Mouse (Mus musculus) retina, postnatal 1 day (tissue): ENCODE measurements around the gene Pigv.
"Not testable (repeated sequence)": the region's sequence is repeated elsewhere in the genome, so short reads cannot be mapped to it uniquely, and the experiment has no call there.

Experiments
- DNase-seq: peaks from one replicate; pipeline ENCODE4 v3.0.0-alpha.2; 2012

Gene Pigv

GRCm38 (mm10) chr4:133672845-133673647, 599 bp upstream of the Pigv start:
- peak; percentile 30 for DNase-seq

DNA sequence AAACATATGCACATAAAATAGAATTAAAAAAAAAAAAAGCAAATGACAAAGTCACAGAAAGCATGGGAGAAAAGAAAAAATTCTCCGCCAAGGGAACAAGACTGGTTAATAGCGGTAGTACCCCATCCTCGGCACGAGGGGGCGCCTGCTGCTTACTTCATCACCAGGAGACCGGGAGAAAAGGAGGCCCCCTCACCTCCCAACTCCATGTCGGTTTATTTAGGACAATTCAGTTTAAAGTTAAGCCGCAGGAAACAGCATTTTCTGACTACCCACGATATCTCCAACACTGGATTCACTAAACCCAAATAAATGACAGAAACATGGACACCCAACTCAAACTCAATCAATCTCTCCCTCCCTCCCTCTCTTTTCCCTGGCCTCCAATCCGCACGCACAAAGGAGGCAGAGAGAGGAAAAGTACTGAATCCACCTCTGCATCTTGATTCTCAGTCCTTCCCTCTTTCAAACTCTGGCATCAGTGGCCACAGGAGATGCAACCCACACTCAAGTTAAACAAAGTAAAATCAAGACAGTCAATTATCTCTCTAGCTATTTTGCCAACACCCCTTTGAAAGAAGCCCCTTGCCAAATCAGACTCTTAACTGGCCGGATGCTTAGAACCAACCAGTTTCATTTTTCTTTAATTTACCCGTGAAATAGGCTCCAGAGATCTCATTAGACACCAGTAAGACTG, 1.1 kb downstream of the Pigv start:
- peak; percentile 86 for DNase-seq

- no peak for DNase-seq
These were observed 2.7 kb downstream of the Pigv start for GRCm38 (mm10) chr4:133669652-133670210.

DNA sequence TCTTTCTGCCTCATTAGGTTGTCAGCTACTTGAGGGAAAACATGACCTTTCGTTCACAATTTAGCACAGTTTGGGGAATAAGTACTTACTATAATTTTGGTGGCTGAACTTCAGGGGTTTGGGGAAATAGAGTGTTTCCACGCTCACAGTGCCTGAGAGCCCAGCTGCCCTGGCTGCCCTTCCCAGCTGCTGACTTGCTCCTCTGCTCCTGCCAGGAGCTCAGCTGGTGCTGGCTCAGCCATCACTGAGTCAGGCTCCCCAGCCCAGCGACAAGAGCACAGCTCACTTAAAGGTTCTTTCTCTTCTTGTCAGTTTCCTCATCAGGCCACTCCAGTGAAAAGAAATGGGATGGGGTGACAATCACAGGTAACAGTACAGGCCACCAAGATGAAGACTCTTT, 3.9 kb downstream of the Pigv start:
- no peak for DNase-seq

DNA sequence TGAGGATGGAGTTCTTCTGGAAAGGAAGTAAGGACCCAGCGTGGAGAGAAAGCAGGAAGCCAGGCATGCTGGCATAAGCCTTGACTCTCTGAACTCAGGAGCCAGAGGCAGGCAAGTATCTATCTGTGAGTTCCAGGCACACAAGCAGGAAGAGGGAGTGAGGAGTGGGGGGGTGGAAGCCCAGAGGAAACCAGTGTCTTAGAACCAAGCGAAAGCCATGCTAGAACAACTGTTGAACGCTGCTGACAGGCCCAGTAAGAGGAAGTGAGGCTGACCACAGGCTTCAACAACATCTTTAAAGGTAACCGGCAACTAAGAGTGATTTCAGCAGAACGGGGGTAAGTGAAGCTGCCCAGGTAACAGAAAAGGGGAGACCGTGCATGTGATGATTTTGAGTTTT, 6.2 kb downstream of the Pigv start:
- DNase-seq = no peak

GRCm38 (mm10) chr4:133665118-133665517, 7.3 kb downstream of the Pigv start:
- no peak for DNase-seq

- no peak for DNase-seq
These were observed 9.5 kb downstream of the Pigv start for GRCm38 (mm10) chr4:133662945-133663344.

DNA sequence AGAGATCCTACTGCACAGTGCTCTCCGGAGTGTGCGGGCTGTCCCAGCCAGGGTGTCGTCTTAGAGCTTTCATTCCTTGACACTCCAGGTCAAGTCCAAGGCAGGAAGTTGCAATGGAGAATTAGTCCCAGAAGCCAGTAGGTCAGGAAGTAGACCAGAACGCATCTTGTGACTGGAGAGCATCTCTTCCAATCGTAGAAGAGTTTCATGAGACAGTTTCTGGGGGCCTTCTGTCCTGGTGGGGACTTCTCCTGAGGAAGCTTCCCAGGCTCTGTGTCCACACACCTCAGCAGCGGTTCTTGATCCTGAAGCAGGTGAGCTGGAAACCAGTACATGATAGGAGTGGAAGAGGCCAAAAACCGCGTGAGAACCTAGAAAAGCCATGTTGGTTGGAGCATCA, 10.0 kb downstream of the Pigv start:
- DNase-seq = no peak

GRCm38 (mm10) chr4:133660193-133661155, 12.0 kb downstream of the Pigv start:
- peak; percentile 58 for DNase-seq

- no peak for DNase-seq
These were observed 12.8 kb downstream of the Pigv start for GRCm38 (mm10) chr4:133659497-133660192.

DNA sequence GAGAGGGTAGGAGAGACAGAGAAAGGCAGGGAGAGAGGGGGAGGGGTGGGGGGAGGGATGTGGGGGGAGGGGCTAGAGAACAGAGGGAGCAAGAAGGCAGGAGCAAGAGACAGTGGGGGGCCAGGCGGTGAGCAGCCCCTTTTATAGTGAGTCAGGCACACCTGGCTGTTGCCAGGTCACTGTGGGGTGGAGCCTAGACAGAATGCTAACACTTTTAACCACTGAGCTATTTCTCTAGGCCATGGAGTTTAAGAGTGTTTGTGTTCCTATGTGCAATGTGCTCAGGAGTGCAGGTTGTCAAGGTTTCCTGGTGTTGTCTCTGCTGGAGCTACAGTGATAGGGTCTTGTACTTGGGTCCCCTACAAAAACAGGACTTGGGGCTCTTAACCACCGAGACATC, 13.7 kb downstream of the Pigv start:
- DNase-seq = no peak

GRCm38 (mm10) chr4:133657829-133658458, 14.5 kb downstream of the Pigv start:
- DNase-seq = no peak

DNA sequence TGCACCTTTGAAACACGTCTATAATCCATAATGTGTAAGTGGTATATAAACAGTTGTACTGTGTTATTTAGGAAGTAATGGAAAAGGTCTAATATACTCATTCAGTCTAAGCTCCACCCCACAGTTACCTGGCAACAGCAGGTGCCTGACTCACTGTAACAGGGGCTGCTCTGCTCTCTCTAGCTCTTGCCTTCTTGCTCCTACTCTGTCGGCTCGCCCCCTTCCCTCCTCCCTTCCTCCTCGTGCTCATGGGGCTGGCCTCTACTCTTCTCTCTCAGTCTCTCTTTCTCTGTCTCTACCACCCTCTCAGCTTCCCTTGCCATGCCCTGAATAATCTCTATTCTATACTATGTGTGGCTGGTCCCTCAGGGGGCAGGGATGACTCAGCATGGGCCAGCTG, 15.4 kb downstream of the Pigv start:
- DNase-seq = no peak

- DNase-seq = no peak
These were observed 16.2 kb downstream of the Pigv start for GRCm38 (mm10) chr4:133656294-133656693.

GRCm38 (mm10) chr4:133654070-133654469, 18.4 kb downstream of the Pigv start:
- not testable (repeated sequence) for DNase-seq

- no peak for DNase-seq
These were observed 19.7 kb downstream of the Pigv start for GRCm38 (mm10) chr4:133652746-133653145.

DNA sequence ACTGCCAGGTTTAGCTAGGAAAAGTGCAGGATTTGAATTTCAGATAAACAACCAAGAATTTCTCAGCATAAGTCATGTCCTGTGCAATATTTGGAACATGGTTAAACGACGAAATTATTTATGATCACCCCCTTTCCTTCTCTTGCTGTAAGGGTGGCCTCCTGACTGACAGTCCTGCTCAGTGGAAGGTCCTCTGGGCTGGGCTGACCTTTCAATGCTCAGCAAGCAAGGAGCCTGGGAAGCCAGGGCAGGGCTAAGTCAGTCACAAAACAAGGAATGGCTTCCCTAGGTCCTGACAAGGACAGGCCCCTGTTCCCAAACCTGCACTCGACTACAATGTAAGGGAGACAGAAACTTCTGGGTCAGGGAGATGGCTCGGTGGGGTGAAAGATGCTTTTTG, 20.5 kb downstream of the Pigv start:
- no peak for DNase-seq

- DNase-seq = no peak
These were observed 21.0 kb downstream of the Pigv start for GRCm38 (mm10) chr4:133651445-133651844.

DNA sequence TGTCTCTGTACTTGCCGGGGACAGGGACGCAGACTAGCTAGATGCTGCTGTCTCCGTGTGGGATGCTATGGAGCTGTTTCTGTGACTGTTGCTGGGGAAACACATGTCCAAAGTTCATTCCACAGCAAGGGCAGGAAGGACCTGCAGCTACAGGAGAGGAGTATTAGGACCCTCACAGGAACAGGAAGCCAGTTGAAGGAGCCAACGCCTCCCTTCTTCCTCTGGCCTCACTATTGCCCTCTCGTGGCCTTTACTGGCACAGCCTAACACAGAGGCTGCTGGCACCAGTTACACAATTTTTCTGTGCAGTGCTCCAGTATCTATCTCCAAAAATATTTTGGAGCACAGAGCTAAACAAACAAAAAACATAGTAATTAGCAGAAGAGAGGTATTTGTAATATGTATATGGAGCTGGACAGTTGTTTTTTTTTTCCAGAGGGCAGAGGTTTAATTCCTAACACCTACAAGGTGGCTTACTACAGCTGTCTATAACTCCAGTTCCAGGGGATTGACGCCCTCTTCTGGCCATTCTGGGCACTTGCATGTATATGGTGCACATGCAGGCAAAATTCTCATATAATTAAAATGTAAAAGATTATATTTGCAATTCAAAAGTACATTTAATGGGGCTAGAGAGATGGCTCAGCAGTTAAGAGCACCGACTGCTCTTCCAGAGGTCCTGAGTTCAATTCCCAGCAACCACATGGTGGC, 22.3 kb downstream of the Pigv start, which contains the start of gene Zdhhc18:
Gene Zdhhc18 (minus strand): TSS at position 166 of the 711 bp plus-strand sequence.
- peak; percentile 83 for DNase-seq

DNA sequence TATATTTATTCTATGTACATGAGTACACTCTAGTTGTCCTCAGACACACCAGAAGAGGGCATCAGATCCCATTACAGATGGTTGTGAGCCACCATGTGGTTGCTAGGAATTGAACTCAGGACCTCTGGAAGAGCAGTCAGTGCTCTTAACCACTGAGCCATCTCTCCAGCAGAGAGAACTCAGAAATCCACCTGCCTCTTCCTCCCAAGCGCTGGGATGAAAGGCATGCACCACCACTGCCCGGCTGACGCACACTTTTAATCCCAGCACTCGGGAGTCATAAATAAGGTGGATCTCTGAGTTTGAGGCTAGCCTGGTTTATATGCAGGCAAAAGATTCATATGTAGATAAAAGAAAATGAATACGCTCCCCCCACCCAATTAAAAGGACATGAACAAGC, 23.0 kb downstream of the Pigv start:
- DNase-seq = not testable (repeated sequence)

GRCm38 (mm10) chr4:133645680-133646079, 26.8 kb downstream of the Pigv start:
- no peak for DNase-seq
